Mouse (Mus musculus) G1E (cell line): Measurements from ENCODE around the gene Vipas39.

Experiments used
- CTCF ChIP-seq: IDR thresholded peaks from 2 replicates; pipeline ENCODE4 v1.5.1; 2012; ENCODE audit warnings: low read depth, low read length, inconsistent platforms, mixed read lengths
- POLR2AphosphoS5 ChIP-seq: IDR thresholded peaks from 2 replicates; pipeline ENCODE4 v1.6.1; 2012; ENCODE audit warnings: low read depth, low read length, inconsistent platforms; ENCODE audit not compliant: insufficient replicate concordance
- TAL1 ChIP-seq: conservative IDR thresholded peaks from 2 replicates; pipeline ENCODE4 v1.6.1; 2012; ENCODE audit warnings: low read depth, low read length, inconsistent platforms, mixed read lengths

DNA sequence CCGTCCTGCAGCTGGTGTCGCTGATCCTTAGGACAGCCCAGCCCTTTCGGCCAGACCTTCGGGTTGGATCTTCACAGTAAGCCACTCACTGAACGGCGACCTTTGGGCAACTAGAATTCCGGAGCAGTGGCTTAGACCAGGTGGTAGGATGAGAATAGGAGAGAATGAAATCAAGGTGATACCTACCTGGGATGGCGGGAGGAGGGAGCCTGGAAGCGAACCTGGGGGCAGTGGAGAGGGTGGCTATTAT, 34.3 kb upstream of the Vipas39 start:
- no peak for TF ChIP-seq POLR2AphosphoS5
- TF ChIP-seq CTCF, result no peak
- no peak for TF ChIP-seq TAL1
